Mouse (Mus musculus) stomach, postnatal 0 days (tissue): ENCODE results near the gene A830018L16Rik. TPM values are rescaled to one million over a fixed set of nuclear protein-coding genes. Genes with fewer than 3 reads are reported as not detected.

Experiments
- ATAC-seq: fragments of 200-750 bp; cut with Nextera tagmentation; 2 replicates; pipeline ENCODE4 v1.8.0; 2017; ENCODE audit not compliant: low FRiP score, low TSS enrichment
- DNase-seq: peaks from one replicate; pipeline ENCODE4 v3.0.0-alpha.2; 2016; ENCODE audit warnings: low spot score
- H3K27ac ChIP-seq: fragments of 300-500 bp; sonication (generic); replicated peaks from 2 replicates; pipeline ENCODE4 v1.5.1; 2014; ENCODE audit warnings: mild to moderate bottlenecking, control low read depth
- H3K27me3 ChIP-seq: fragments of 300-500 bp; sonication (generic); 2 replicates; pipeline ENCODE4 v1.6.1; 2014; ENCODE audit warnings: low read length; ENCODE audit not compliant: control insufficient read depth, insufficient read depth
- H3K36me3 ChIP-seq: fragments of 300-500 bp; sonication (generic); 2 replicates; pipeline ENCODE4 v1.6.1; 2014; ENCODE audit warnings: low read length, mixed read lengths; ENCODE audit not compliant: control insufficient read depth, insufficient read depth
- H3K4me1 ChIP-seq: fragments of 300-500 bp; sonication (generic); replicated peaks from 2 replicates; pipeline ENCODE4 v1.6.1; 2014; ENCODE audit warnings: antibody characterized with exemption; ENCODE audit not compliant: control insufficient read depth, insufficient read depth
- H3K4me2 ChIP-seq: fragments of 300-500 bp; sonication (generic); replicated peaks from 2 replicates; pipeline ENCODE4 v1.6.1; 2014; ENCODE audit warnings: low read depth, mild to moderate bottlenecking, control low read depth, moderate library complexity
- H3K4me3 ChIP-seq: fragments of 300-500 bp; sonication (generic); 2 replicates; pipeline ENCODE4 v1.5.1; 2014; ENCODE audit warnings: low read depth, low read length, control low read depth
- H3K9ac ChIP-seq: fragments of 300-500 bp; sonication (generic); 2 replicates; pipeline ENCODE4 v1.6.1; 2014; ENCODE audit warnings: mild to moderate bottlenecking, low read length, control low read depth, mixed read lengths
- H3K9me3 ChIP-seq: fragments of 300-500 bp; sonication (generic); 2 replicates; pipeline ENCODE4 v1.6.1; 2016; ENCODE audit warnings: low read length; ENCODE audit not compliant: control insufficient read depth
- CTCF ChIP-seq: IDR thresholded peaks from 2 replicates; pipeline ENCODE4 v1.5.1; 2016; ENCODE audit warnings: antibody characterized with exemption, low read depth, mild to moderate bottlenecking, moderate library complexity
- EP300 ChIP-seq: optimal IDR thresholded peaks from 2 replicates; pipeline ENCODE3; 2016; ENCODE audit warnings: antibody characterized with exemption
- WGBS: fragments of 180-500 bp; shearing (Covaris S2); extraction: QIAGEN DNeasy Blood & Tissue Kit; methylation state at CpG from one replicate; pipeline ENCODE4 v1.1.7; 2014; 5-methylcytosine and 5-hydroxymethylcytosine counted together
- polyA plus RNA-seq: library from polyadenylated mRNA; unstranded; fragments of >200 nt; fragmentation: Nextera tagmentation; extraction: Ambion mirVana; gene quantifications from 2 replicates; pipeline ENCODE4 v1.2.1, GENCODE M21; 2015

The A830018L16Rik gene
- polyA plus RNA-seq, 1 experiment from 2014 or later: 3.5 TPM

DNA sequence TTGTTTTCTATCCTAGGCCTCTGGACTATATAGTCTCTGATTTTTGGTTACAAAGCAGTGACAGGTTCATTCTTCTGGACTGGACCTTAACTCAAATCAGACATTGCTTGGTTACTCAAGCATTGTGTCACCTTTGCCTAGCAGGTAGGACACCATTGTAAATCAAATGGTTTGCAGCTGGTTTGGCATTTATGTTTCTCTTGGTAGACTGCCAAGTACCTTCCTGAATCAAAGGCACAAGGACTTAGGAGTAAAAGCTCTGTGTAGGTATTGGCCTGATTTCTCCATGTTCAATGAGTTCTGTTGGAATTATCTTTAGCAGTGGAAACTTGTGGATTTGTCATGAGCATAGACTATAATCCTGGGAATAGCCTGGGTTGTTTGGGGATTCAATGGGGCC lies 338.1 kb downstream of the A830018L16Rik start:
- no peak overlapping the region for H3K27ac ChIP-seq

DNA sequence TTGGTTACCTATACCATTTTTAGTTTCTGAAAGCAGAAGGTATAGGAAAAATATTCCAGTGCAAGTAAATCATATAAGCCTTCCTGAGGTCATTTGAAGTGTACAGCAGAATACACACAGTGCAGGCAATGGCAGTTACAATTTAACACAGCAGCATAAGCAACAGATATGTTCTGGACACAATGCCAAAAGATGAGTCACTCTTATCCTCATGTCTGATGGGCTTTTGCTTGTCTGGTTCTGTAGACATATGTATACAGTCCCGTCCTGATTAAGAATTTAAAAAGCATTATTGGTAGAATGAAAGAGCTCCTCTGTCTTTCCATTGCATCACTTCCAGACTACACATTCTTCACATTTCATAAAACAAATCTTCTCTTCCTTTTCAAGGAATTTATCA lies 374.4 kb downstream of the A830018L16Rik start:
- DNase-seq: no peak
- Histone ChIP-seq H3K4me2 (no peak overlapping the region), H3K9me3 (no peaks in the 10 kb centered on the region), H3K4me1 (no peaks in the 10 kb centered on the region), H3K4me3 (no peak overlapping the region), H3K27ac (no peak overlapping the region), H3K27me3 (no peaks in the 10 kb centered on the region), H3K36me3 (no peaks in the 10 kb centered on the region), H3K9ac (no peak overlapping the region)
- no peak; the same call in 1 of the 2 replicates for ATAC-seq
- TF ChIP-seq CTCF (no peak), EP300 (no peak)
- 26% methylated on average over 1 of the region's 1 CpGs for WGBS

More for the DNA sequence above, 338.1 kb downstream of the A830018L16Rik start:
- ATAC-seq (no peak), DNase-seq (no peak)
- no peak overlapping the region for H3K9ac ChIP-seq
- H3K27me3 ChIP-seq: no peaks in the 10 kb centered on the region
- TF ChIP-seq EP300: no peak
- TF ChIP-seq CTCF: no peak
- H3K4me3 ChIP-seq: no peak overlapping the region
- H3K4me2 ChIP-seq: no peak overlapping the region
- H3K4me1 ChIP-seq: no peaks in the 10 kb centered on the region
- no peaks in the 10 kb centered on the region for H3K9me3 ChIP-seq
- no peaks in the 10 kb centered on the region for H3K36me3 ChIP-seq

DNA sequence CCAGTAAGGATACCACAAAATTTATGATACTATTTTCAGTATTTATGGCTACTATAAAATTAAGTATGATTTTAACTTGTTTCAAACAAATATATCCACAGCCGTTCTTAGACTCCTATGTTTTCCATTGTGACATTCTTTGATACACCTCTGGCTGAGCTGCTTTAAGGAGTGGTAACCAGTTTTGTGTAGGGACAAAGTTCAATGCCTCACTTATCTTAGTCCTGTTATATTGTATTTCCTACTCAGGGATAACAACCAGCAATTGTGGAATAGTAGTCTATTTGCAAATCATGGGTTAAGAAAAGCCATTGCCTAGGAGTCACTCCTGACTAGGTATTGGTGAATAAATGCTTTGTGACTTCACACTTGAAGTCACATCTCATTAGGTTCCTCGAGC lies 378.9 kb downstream of the A830018L16Rik start:
- TF ChIP-seq CTCF: no peak
- TF ChIP-seq EP300: no peak
- H3K27ac ChIP-seq: no peak overlapping the region
- H3K4me2 ChIP-seq: no peak overlapping the region
- no peaks in the 10 kb centered on the region for H3K36me3 ChIP-seq
- no peaks in the 10 kb centered on the region for H3K9me3 ChIP-seq
- no peaks in the 10 kb centered on the region for H3K4me1 ChIP-seq
- no peaks in the 10 kb centered on the region for H3K27me3 ChIP-seq
- DNase-seq: no peak
- ATAC-seq: no peak
- H3K4me3 ChIP-seq: no peak overlapping the region
- WGBS: 67% methylated on average over 2 of the region's 2 CpGs
- H3K9ac ChIP-seq: no peak overlapping the region

DNA sequence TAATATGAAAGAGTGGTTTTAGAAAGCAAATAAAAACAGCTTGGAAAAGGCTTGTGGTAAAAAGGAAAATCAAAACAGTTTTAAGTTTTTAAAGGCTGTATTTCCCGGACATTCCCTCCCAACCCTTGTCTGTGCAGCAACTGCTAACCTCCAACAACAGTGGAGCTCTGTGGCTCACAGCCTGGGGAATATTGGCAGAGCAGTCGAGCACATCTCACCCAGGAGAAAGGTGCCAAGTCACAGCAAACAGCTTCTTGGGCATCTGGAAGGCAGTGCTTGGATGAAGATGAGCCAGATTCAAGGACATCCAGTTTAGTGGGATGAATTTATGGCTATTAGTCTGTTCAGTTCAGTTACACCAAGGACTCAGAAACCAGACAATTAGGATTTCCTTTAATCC lies 381.8 kb downstream of the A830018L16Rik start:
- H3K36me3 ChIP-seq: no peaks in the 10 kb centered on the region
- no peak overlapping the region for H3K4me3 ChIP-seq
- H3K27ac ChIP-seq: no peak overlapping the region
- no peak overlapping the region for H3K9ac ChIP-seq
- H3K4me1 ChIP-seq: no peaks in the 10 kb centered on the region
- ATAC-seq: no peak
- no peaks in the 10 kb centered on the region for H3K27me3 ChIP-seq
- no peak overlapping the region for H3K4me2 ChIP-seq
- TF ChIP-seq CTCF: no peak
- no peak for TF ChIP-seq EP300
- 27% methylated on average over 2 of the region's 2 CpGs for WGBS
- H3K9me3 ChIP-seq: no peaks in the 10 kb centered on the region
- no peak for DNase-seq

DNA sequence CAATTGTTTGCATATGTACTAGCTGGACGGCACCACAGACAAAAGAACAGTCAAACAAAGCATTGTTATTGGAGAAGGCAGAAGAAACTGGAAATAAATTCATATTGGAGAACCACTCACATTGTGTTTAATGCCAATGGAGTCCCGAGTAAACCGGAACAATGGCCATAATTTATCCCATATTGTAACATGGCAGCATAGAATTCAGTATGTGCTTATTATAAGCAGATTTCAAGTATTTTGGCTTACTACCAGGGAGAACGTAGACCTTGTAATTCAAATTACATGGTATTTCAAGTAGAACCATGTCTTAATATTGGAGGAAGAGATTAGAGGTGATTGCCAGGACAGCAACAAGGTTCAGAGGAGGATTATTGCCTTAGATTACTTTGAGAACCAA lies 458.9 kb downstream of the A830018L16Rik start:
- TF ChIP-seq EP300: no peak
- TF ChIP-seq CTCF: no peak
- no peaks in the 10 kb centered on the region for H3K27me3 ChIP-seq
- no peaks in the 10 kb centered on the region for H3K9me3 ChIP-seq
- WGBS: 69% methylated on average over 4 of the region's 4 CpGs
- H3K4me3 ChIP-seq: no peak overlapping the region
- ATAC-seq (no peak), DNase-seq (no peak)
- no peak overlapping the region for H3K4me2 ChIP-seq
- no peak overlapping the region for H3K9ac ChIP-seq
- no peaks in the 10 kb centered on the region for H3K4me1 ChIP-seq
- H3K36me3 ChIP-seq: no peaks in the 10 kb centered on the region
- no peak overlapping the region for H3K27ac ChIP-seq

DNA sequence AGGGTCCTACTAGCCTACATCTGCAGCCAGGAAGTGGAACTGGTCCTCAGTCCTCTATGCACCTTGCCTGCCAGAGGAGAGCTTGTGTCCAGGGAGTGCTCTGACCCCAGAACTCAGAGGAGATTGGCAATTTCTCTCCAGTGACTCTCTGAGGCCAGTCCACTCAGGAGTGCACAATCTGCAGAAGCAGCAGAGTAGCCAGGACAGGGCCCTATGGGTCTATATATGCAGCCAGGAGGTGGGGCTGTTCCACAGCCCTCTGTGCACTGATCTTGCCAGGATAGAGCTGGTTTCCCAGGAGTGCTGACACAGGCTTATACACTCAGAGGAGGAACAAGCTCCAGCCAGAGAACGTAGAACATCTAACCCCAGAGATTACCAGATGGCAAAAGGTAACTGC lies 459.7 kb downstream of the A830018L16Rik start:
- peak; percentile 15 for DNase-seq
- no peak overlapping the region for H3K4me2 ChIP-seq
- 53% methylated on average over 1 of the region's 1 CpGs for WGBS
- peak; percentile 52 for TF ChIP-seq CTCF
- no peak for TF ChIP-seq EP300
- no peaks in the 10 kb centered on the region for H3K36me3 ChIP-seq
- no peaks in the 10 kb centered on the region for H3K9me3 ChIP-seq
- no peak for ATAC-seq
- no peak overlapping the region for H3K9ac ChIP-seq
- H3K27me3 ChIP-seq: no peaks in the 10 kb centered on the region
- H3K4me1 ChIP-seq: no peaks in the 10 kb centered on the region
- no peak overlapping the region for H3K4me3 ChIP-seq
- H3K27ac ChIP-seq: no peak overlapping the region
